Mouse (Mus musculus): ENCODE data around the gene Usp31. TPM values are rescaled to one million over a fixed set of nuclear protein-coding genes. Genes with fewer than 3 reads are reported as not detected.

Usp31 gene
- total RNA-seq, 1 experiment from 2014 or later = 11.1 TPM

DNA sequence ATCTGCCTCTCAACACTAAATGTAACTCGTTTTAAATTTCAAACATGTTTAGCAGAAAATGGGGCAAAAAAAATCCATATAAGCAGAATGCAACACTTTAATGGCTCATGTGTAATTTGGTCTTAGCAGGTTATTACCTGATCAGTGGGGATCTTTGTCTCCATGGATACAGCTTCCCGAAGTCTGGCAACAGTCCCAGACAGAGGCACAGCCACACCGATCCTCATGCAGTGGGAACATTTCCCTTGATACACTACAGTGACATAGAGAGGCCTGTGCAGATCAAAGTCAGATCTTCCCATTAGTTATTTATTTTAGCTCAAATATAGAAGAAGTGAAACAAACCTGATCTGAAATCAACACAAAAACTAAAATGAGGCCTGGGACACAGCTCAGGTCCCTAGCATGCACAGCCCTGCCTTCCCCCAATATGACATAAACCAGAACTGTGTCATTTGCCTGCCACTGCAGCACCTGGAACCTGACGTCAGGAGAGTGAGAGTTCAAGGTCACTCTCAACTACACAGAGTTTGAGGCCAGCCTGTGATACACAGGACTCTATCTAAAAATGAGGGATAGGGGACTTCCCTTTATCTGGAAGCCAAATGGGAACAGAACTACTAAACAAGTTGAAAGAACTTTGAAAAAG is 29.8 kb downstream of the Usp31 start:
- no peak for ATAC-seq (replicated peaks; ENCODE audit: low read depth, poor library complexity, severe bottlenecking)

DNA sequence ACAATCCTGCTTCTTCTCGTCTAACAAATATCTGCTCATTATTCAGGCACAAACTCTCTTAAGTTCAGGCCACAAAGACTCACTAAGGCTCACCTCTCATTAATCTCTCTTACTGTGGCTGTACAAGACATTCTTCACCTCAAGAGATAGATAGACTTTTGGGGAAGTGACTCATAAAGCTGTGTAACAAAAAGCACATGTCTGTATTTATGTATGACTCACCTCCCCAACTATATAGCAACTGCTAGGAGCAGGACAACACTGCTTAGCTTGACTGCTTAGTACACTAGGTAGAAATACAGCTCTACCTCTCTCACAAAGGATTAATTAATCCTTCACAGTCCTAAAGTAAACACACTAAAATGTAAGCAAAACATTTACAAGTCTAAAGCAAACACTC is 46.3 kb downstream of the Usp31 start:
- ATAC-seq (replicated peaks; ENCODE audit: low read depth, poor library complexity, severe bottlenecking) = no peak

DNA sequence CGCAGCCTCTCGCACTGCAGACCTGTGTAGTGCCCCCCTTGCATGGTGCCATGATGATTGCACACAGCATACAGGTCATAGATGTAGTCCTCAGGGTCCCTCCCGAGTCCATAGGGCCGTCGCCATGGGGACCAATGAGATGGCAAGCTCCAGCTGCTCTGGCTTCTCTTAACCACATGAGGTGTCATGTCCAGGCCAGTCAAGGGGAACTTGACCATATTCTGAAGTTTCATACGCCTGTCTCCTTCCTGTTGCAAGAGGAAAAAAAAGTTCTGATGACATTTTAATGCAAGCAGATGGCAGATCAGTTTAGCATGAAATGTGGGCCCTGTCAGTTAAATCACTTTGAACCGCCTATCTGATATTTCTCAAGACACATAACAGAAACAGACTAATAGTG is 48.2 kb downstream of the Usp31 start:
- ATAC-seq (replicated peaks; ENCODE audit: low read depth, poor library complexity, severe bottlenecking) = no peak

DNA sequence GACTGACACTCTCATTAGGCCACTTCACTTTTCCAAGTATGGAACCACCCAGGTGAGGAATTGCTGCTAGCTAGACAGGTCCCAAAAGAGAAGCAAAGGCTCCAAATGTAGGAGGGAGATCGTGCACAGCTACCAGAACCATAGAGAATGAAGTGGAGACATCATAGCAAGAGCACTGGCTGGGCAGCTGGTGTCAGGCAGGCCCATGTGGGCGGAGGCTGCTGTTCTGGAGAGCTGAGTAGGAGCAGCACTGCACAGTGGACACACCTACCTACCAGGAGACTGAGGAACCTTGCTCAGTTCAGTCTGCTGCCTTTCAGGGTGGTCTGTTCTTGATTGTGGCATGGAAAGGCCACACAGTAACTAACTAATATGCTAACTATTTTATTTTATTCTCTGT is 52.4 kb downstream of the Usp31 start:
- no peak for ATAC-seq (replicated peaks; ENCODE audit: low read depth, poor library complexity, severe bottlenecking)

DNA sequence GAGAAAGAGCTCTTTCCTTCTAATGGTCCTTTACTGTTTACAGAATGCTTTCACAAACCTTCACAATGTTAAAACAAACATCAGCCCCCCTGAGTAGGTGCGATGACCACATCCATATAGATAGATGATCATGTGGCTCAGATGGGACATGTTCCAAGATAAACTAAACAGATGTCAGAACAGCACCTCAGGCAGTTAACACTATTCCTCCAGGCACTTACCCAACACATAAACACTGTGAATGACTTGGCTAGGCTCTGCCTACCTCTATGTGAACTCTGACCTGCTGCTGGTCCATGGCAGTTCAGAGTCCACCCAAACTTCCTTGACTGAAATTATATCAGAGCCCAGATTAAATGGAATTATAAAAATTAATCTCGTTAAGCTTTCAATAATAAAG is 54.4 kb downstream of the Usp31 start:
- no peak for ATAC-seq (replicated peaks; ENCODE audit: low read depth, poor library complexity, severe bottlenecking)

DNA sequence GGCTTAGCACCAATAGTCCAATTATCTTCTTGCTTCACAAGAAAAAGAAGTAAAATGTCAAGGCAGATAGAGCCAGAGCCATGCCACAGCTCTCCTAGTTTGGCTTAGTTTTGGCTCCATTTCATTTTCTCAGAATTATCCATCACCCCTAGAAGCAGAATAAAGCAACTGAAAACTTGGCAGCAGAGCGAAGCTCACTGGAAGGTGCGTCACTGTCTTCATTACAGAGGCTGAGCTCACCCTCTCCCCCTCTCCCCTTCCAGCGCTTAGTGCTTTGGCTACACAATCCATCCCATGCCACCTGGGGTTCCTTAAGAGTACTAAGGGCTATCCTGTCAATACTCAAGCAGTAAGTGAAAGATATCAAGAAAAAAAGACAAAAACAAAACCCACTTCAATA is 56.3 kb downstream of the Usp31 start:
- ATAC-seq (replicated peaks; ENCODE audit: low read depth, poor library complexity, severe bottlenecking) = no peak

DNA sequence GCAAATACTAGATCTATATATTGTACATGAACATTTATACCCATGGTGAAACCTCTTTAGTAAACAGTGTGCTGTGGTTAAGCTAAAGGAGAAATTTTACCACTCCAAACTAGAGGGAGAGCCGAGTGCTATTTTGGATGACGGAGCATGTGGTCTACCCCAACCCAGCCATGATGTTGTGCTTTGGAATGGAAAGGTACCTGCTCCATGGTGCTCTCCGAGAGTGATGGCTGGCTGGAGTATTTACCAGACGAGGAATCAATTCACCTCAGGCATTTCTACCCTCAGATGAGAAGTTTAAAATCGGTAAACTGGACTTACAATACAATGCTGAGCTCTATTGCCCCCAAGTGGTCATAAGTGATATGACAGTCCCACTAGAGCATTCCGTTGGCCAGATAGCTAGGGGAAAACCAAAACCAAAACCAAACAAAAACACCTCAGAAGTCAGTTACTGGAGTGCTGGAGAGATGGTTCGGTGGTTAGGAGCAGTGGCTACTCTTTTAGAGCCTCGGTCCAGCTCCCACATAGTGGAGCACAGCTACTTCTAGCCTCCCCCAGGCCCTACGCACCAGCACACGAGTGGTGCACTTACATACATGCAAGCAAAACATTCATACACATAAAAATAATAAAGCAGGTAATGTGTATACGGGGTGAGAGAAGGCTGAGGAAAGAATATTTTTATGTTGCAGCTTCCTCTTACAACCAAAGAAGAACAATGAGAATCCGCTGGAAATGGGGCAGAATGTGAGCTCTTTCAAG is 65.9 kb downstream of the Usp31 start:
- ATAC-seq (replicated peaks; ENCODE audit: low read depth, poor library complexity, severe bottlenecking) = peak; percentile 91

DNA sequence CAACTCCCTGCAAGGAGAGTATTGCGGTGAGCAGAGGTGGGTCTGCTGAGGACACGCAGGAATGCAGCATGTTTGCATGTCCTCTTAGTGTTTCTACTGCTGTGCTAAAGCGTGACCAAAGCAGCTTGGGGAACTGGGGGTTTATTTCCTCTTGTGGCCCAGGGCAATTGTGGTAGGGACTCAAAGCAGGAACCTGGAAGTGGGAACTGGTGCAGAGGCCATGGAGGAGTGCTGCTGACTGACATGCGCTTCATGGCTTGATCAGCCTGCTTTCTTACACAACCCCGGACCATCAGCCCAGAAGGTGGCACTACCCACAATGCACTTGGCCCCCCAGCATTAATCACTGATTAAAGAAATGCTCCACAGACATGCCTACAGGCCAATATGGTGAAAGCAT is 70.3 kb downstream of the Usp31 start:
- ATAC-seq (replicated peaks; ENCODE audit: low read depth, poor library complexity, severe bottlenecking) = 0 out of 2 replicates have a peak, but pooled peaks have one; percentile 22

DNA sequence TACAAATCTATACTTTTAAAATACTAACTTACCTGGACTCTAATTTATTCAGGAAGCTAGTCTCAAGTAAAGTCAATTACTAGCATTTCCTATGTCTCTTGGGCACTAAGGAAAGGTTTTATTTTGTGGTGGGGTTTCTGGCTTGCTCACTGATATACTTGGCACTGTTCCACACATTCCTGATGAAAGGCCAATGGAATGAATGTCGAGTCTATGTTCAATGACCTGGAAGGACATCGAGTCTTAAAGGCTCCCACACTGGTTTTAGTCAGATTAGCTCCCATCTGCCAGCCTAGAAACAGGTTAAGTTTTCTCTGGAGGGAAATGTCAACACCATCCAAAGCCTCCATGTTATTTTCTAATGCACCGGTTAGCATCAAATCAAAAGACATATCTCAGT is 72.8 kb downstream of the Usp31 start:
- no peak for ATAC-seq (replicated peaks; ENCODE audit: low read depth, poor library complexity, severe bottlenecking)

DNA sequence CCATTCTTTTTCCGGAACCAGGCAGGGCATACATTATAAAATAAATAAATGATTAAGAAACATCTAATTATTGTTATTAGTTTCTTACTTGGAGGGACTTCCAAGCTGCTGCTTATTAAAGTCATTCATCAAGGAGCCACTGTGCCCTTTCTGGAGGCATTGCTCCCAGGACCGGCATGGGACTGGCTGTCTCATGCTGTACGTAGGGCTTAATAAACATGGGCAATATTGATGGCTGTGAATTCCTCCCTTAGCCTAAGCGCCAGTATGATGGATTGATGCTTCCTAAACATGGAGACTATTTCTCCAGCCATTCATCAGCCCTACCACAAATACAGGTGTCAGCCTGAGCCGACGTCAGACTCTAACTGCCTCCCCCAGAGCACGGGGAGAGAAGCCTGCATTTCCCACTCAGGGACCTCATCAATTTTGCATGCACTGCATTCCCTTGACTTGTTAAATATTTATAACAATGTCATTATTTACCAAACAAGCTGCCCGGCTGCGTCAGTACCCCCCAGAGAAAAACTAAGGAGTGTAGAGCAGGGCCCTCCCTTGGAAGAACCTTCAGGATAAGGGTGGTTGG is 84.1 kb downstream of the Usp31 start:
- ATAC-seq (replicated peaks; ENCODE audit: low read depth, poor library complexity, severe bottlenecking) = no peak

DNA sequence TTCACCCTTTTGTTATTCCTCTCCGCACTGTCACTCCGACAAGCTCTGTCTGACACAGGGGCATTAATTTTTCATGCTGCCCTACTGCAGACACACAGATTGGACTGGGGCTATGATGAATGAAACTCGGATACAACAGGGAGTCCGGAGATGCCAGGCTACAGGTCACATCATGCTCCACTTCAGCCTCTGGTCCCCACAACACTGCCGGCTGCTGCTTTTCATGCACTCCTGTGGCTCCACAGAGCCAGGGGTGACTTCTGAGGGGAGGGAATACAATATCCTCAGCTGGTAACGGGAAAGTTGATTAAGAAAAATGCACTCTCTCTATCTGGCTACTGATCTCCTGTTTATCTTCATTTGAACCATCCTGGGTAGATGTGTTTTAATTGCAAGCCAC is 84.6 kb downstream of the Usp31 start:
- ATAC-seq (replicated peaks; ENCODE audit: low read depth, poor library complexity, severe bottlenecking) = no peak

DNA sequence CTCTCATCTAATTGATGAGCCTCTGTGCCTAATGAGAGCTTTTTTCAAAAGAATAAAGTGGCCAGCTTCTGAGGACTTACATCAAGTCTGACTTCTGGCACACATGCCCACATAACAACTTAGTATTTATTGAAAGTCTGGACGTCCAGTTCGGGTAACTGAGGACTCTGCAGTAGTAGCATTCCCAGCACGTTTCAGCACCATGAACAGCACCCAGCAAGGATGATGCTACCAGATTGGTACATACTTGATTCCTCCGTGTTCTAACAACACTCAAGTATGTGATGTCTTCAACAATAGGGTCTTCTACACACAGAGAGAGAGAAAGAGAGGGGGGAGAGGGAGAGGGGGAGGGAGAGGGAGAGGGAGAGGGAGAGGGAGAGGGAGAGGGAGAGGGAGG is 105.4 kb downstream of the Usp31 start:
- 0 out of 2 replicates have a peak, but pooled peaks have one; percentile 50 for ATAC-seq (replicated peaks; ENCODE audit: low read depth, poor library complexity, severe bottlenecking)

DNA sequence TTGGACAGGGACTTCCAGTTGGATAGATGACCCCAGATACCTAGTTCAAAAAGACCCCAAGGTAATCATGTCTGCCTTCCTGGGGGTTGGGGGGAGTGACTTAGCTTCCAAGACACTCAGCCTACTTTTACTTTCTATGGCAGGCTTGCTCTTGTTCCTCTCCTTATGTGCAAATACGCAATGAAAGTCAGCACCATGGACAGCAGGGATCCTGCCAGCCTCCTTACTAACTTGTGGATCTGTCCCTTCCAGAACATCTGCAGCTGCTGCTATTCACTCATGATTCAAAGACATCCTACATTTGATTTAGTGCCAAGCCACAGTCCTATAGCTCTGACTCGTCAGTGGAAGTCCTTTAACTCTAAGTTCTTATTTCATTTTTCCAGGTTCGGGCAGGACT is 110.7 kb downstream of the Usp31 start:
- peak; percentile 75 for ATAC-seq (replicated peaks; ENCODE audit: low read depth, poor library complexity, severe bottlenecking)

DNA sequence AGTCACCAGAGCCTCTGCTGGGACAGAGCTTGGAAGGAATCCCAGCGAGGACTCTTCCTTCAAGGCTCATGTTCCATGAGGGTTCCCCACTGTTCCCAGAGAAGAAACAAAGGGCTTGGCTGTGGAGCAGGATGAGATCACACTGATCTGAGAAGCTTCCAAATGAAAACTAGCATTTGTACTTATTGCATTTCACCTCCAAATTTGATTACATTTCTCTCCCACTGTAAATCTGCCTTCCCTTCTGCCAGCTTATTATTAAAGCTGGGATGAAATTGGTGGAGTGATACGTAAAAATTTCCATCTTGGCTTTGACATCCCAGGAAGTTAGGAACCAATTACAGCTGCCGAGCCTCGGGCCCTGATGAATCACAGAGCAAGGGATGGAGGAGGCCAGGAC is 111.6 kb downstream of the Usp31 start:
- no peak for ATAC-seq (replicated peaks; ENCODE audit: low read depth, poor library complexity, severe bottlenecking)

DNA sequence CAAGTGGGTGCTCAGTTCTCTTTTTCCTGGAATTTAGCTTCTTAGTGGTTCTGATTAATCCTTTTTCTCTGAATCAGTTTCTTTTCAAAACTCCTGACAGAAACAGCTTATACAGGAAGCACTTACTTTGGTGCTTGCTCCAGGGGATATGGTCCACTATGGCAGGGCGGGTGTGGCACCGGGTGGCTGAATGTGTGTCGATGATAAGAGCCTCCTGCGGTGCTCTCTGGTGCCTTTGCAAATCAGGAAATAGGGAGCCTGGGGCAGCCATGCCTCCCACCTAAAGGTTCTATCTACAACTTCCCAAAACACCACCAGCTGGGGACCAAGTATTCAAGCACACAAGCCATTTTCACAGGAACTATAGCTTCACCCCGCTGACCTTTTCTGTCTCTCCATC is 112.0 kb downstream of the Usp31 start:
- ATAC-seq (replicated peaks; ENCODE audit: low read depth, poor library complexity, severe bottlenecking) = peak; percentile 70

DNA sequence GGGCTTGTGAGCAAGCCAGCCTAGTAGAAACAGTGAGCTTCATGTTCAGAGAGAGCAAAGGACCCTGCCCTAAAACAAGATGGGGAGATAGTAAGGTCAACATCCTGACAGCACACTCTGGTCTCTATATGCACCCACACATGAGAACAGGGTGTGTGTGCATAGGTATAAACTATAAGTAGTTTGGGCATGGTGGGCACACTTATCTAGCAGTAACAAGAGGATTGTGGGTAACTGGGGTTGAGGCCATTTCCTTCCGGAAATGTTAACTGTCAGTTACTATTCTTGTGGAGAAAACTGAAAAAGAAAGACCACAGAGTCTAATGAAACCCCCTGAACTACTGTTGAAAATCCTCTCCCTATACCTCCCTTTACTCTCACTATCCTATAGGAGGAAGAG is 112.4 kb downstream of the Usp31 start:
- ATAC-seq (replicated peaks; ENCODE audit: low read depth, poor library complexity, severe bottlenecking) = peak; percentile 53

Other genes starting within 250 kb of the Usp31 start
- not detected in 2 replicates for gene Scnn1g, start 27.2 kb upstream of the Usp31 start, total RNA-seq (2017)
- gene Scnn1b, start 157.8 kb upstream of the Usp31 start, total RNA-seq (2017) = not detected in 2 replicates